Mouse (Mus musculus) limb, embryonic 13.5 days (tissue): Measurements from ENCODE around the gene Usf3. TPM values are rescaled to one million over a fixed set of nuclear protein-coding genes. Genes with fewer than 3 reads are reported as not detected.
A peak's percentile ranks its signal among the peaks of the same experiment; 100 is the strongest.

Experiments
- ATAC-seq: fragments of 200-750 bp; cut with Nextera tagmentation; 2 replicates; pipeline ENCODE4 v1.8.0; 2017; ENCODE audit warnings: low read depth, moderate number of reproducible peaks, moderate TSS enrichment; ENCODE audit not compliant: low FRiP score
- H3K27ac ChIP-seq: fragments of 300-500 bp; sonication (generic); 2 replicates; pipeline ENCODE4 v1.5.1; 2015; ENCODE audit warnings: inconsistent platforms, mild to moderate bottlenecking, moderate library complexity
- H3K27me3 ChIP-seq: fragments of 300-500 bp; sonication (generic); 2 replicates; pipeline ENCODE4 v1.6.1; 2015; ENCODE audit warnings: mild to moderate bottlenecking, inconsistent platforms
- H3K36me3 ChIP-seq: fragments of 300-500 bp; sonication (generic); 2 replicates; pipeline ENCODE4 v1.6.1; 2015; ENCODE audit warnings: inconsistent platforms, mild to moderate bottlenecking, moderate library complexity
- H3K4me1 ChIP-seq: fragments of 300-500 bp; sonication (generic); 2 replicates; pipeline ENCODE4 v1.6.1; 2015; ENCODE audit warnings: inconsistent platforms
- H3K4me2 ChIP-seq: fragments of 300-500 bp; sonication (generic); replicated peaks from 2 replicates; pipeline ENCODE4 v1.6.1; 2015; ENCODE audit warnings: inconsistent platforms, mild to moderate bottlenecking, moderate library complexity
- H3K4me3 ChIP-seq: fragments of 300-500 bp; sonication (generic); 2 replicates; pipeline ENCODE4 v1.5.1; 2015; ENCODE audit warnings: moderate library complexity, mild to moderate bottlenecking, inconsistent platforms
- H3K9ac ChIP-seq: fragments of 300-500 bp; sonication (generic); 2 replicates; pipeline ENCODE4 v1.6.1; 2015; ENCODE audit warnings: mild to moderate bottlenecking, inconsistent platforms
- H3K9me3 ChIP-seq: fragments of 300-500 bp; sonication (generic); 2 replicates; pipeline ENCODE4 v1.6.1; 2016; ENCODE audit warnings: inconsistent platforms
- WGBS: fragments of 180-500 bp; shearing (Covaris S2); methylation state at CpG from one replicate; pipeline ENCODE4 v1.1.7; 2015; 5-methylcytosine and 5-hydroxymethylcytosine counted together
- polyA plus RNA-seq: library from polyadenylated mRNA; unstranded; fragments of >200 nt; fragmentation: Nextera tagmentation; extraction: Ambion mirVana; gene quantifications from 2 replicates; pipeline ENCODE4 v1.2.1, GENCODE M21; 2015

The Usf3 gene
- polyA plus RNA-seq, 1 experiment from 2014 or later, result 3.0 TPM

- no peak overlapping the region for H3K9ac ChIP-seq
- no peak overlapping the region for H3K4me2 ChIP-seq
- no peak overlapping the region for H3K4me3 ChIP-seq
- peaks cover under 1% of the 10 kb centered on the region for H3K36me3 ChIP-seq
- no peaks in the 10 kb centered on the region for H3K27me3 ChIP-seq
- WGBS, result 95% methylated on average over 2 of the region's 2 CpGs
- H3K9me3 ChIP-seq, result no peaks in the 10 kb centered on the region
- peaks cover 17% of the 10 kb centered on the region for H3K4me1 ChIP-seq
- ATAC-seq, result no peak
- H3K27ac ChIP-seq, result no peak overlapping the region
Observed at GRCm38 (mm10) chr16:44176511-44176910, 3.5 kb downstream of the Usf3 start.

DNA sequence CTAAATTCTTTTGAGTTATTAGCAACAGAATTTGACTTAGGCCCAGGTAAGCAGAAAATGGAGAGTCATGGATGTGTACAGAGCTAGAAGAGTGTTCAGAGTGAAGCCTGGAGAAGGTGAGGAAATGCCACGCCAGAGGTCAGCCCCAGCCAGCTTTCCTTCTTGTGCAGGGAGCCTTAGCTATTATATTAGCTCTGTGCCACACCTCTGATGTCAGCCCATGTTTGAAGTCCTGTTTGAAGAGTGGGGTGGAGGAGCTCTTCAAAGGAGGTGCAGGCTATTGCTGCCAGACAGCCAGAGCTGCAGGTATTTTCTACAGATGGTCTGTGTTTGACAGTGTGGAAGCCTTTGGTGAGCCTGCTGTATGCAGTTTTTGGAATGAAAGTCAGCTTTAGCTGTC, 5.5 kb downstream of the Usf3 start:
- Histone ChIP-seq H3K4me2 (no peak overlapping the region), H3K27ac (no peak overlapping the region), H3K9ac (no peak overlapping the region), H3K36me3 (peaks cover 6% of the 10 kb centered on the region), H3K27me3 (no peaks in the 10 kb centered on the region), H3K9me3 (no peaks in the 10 kb centered on the region), H3K4me1 (peaks cover 13% of the 10 kb centered on the region), H3K4me3 (no peak overlapping the region)
- 38% methylated on average over 1 of the region's 1 CpGs for WGBS
- no peak for ATAC-seq

DNA sequence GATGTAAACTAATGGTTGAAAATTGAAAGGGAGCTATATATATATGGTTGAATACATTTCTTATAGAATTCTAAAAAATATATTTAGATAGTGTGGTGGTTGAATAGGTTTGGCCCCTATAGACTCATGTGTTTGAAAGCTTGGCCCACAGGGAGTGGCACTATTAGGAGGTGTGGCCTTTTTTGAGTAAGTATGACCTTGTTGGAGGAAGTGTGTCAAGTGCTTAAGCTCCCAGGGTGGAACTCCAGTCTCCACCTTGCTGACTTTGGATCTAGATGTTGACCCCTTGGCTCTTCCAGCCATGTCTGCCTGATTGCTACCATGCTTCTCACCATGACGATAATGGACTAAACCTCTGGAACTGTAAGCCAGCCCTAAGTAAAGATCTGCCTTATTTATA, 9.6 kb downstream of the Usf3 start:
- H3K4me2 ChIP-seq, result no peak overlapping the region
- WGBS, result 93% methylated on average over 1 of the region's 1 CpGs

DNA sequence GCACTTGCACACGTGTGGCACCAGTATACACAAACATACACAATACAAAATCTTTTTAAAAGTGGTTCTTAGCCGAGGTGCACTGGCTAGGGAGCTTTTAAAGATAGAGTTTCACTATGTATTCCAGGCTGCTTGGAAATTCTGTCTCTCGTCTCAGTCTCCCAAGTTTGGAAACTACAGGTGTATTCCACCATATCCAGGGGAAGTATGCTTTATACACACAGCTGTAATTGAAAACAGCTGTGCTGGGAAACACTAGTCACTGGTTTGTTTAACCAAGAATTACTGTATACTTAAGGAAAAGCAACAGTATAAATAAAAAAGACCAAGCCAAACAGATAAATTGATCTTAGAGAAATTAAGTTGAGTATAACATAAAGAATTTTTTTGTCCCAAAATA, 11.7 kb downstream of the Usf3 start:
- ATAC-seq, result peak; percentile 64; the same call in 1 of the 2 replicates
- Histone ChIP-seq H3K9me3 (peaks cover 5% of the 10 kb centered on the region; the same call in 1 of the 2 replicates), H3K36me3 (peaks cover 11% of the 10 kb centered on the region), H3K27me3 (no peaks in the 10 kb centered on the region), H3K4me1 (peaks cover 9% of the 10 kb centered on the region), H3K4me2 (no peak overlapping the region), H3K27ac (no peak overlapping the region; the same call in 1 of the 2 replicates), H3K4me3 (no peak overlapping the region), H3K9ac (no peak overlapping the region)
- WGBS, result 30% methylated on average over 3 of the region's 3 CpGs

More for the DNA sequence above, 9.6 kb downstream of the Usf3 start:
- ATAC-seq, result no peak
- H3K27ac ChIP-seq, result no peak overlapping the region
- H3K4me3 ChIP-seq, result no peak overlapping the region
- H3K4me1 ChIP-seq, result peaks cover 9% of the 10 kb centered on the region
- H3K36me3 ChIP-seq, result peaks cover 6% of the 10 kb centered on the region
- H3K9me3 ChIP-seq, result no peaks in the 10 kb centered on the region
- H3K9ac ChIP-seq, result no peak overlapping the region
- no peaks in the 10 kb centered on the region for H3K27me3 ChIP-seq

DNA sequence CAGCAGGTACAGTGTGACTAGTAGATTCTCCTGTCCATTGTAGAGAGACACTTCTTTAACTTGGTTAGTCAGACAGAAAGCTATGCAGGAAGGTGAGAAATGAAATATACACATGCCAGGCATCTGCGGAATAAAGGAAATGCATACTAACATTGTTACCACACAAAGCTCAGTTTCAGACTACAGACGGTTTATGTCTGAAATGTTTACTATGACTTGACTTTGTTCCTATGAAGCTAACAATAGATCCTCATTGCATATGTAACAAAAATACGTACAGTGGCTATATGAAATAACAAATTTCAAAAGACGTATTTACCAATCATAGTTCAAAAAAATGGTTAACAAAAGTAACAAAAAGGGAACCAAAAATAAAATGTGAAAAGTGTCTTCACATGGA, 14.1 kb downstream of the Usf3 start:
- ATAC-seq, result no peak
- Histone ChIP-seq H3K4me2 (no peak overlapping the region), H3K9ac (no peak overlapping the region), H3K27ac (no peak overlapping the region), H3K9me3 (peaks cover 5% of the 10 kb centered on the region; the same call in 1 of the 2 replicates), H3K27me3 (no peaks in the 10 kb centered on the region), H3K36me3 (peaks cover 8% of the 10 kb centered on the region), H3K4me3 (no peak overlapping the region), H3K4me1 (peaks cover 9% of the 10 kb centered on the region)
- 93% methylated on average over 4 of the region's 4 CpGs for WGBS

DNA sequence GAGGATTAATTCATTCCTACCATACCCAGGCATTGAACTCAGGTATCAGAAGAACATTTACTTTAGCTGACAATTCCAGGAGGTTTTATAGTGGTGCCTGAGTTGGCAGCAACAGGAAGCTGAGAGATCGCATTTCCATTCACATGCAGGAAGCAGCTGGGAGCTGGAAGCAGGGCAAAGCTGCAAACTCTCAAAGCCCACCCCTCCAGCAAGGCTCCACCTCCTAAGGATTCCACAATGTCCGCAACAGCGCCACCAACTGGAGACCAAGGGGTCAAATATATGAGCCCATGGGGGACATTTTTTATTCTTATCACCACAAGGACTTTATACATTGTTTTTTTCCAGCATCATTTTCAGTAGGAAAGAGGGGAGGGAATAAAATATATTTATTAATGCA, 15.7 kb downstream of the Usf3 start:
- ATAC-seq, result no peak
- 83% methylated on average over 3 of the region's 3 CpGs for WGBS
- Histone ChIP-seq H3K4me1 (peaks cover 9% of the 10 kb centered on the region), H3K4me2 (no peak overlapping the region), H3K36me3 (peaks cover 8% of the 10 kb centered on the region), H3K4me3 (no peak overlapping the region), H3K9ac (no peak overlapping the region), H3K9me3 (peaks cover 5% of the 10 kb centered on the region; the same call in 1 of the 2 replicates), H3K27ac (no peak overlapping the region), H3K27me3 (no peaks in the 10 kb centered on the region)

DNA sequence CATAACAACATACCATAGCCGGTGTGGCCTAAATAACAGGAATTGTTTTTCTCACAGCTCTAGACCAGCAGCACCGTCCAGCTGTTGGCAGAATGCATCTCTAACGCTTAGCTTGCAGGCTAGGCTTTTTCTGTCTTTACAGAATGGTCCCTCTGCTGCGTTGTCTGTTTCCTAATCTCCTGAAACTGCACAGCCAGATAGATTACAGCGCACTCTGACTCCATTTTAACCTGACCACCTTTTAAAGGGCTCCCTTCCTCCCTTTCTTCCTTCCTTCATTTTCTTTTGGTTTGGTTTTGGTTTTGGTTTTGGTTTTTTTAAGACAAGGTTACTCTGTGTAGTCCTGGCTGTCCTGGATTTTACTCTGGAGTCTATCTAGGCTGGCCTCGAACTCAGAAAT, 17.0 kb downstream of the Usf3 start:
- H3K27ac ChIP-seq, result no peak overlapping the region

GRCm38 (mm10) chr16:44190968-44191367, 17.9 kb downstream of the Usf3 start:
- peaks cover 5% of the 10 kb centered on the region; the same call in 1 of the 2 replicates for H3K9me3 ChIP-seq
- no peak for ATAC-seq
- H3K4me1 ChIP-seq, result no peaks in the 10 kb centered on the region
- H3K4me3 ChIP-seq, result no peak overlapping the region
- H3K36me3 ChIP-seq, result peaks cover 8% of the 10 kb centered on the region
- H3K4me2 ChIP-seq, result no peak overlapping the region
- no peak overlapping the region for H3K27ac ChIP-seq
- 96% methylated on average over 2 of the region's 2 CpGs for WGBS
- H3K27me3 ChIP-seq, result no peaks in the 10 kb centered on the region
- H3K9ac ChIP-seq, result no peak overlapping the region

More for the DNA sequence above, 17.0 kb downstream of the Usf3 start:
- Histone ChIP-seq H3K4me1 (no peaks in the 10 kb centered on the region), H3K36me3 (peaks cover 8% of the 10 kb centered on the region), H3K9ac (no peak overlapping the region), H3K4me2 (no peak overlapping the region), H3K27me3 (no peaks in the 10 kb centered on the region), H3K9me3 (peaks cover 5% of the 10 kb centered on the region; the same call in 1 of the 2 replicates), H3K4me3 (no peak overlapping the region)
- WGBS, result 91% methylated on average over 6 of the region's 6 CpGs
- no peak for ATAC-seq

GRCm38 (mm10) chr16:44199066-44199703, 26.1 kb downstream of the Usf3 start:
- WGBS, result 89% methylated on average over 14 of the region's 14 CpGs
- no peaks in the 10 kb centered on the region for H3K4me1 ChIP-seq
- H3K9me3 ChIP-seq, result no peaks in the 10 kb centered on the region
- no peak overlapping the region for H3K27ac ChIP-seq
- H3K36me3 ChIP-seq, result peaks cover 45% of the 10 kb centered on the region
- H3K4me2 ChIP-seq, result no peak overlapping the region
- H3K27me3 ChIP-seq, result no peaks in the 10 kb centered on the region
- H3K9ac ChIP-seq, result no peak overlapping the region
- no peak for ATAC-seq
- H3K4me3 ChIP-seq, result no peak overlapping the region

GRCm38 (mm10) chr16:44200146-44200545, 27.1 kb downstream of the Usf3 start:
- no peak overlapping the region for H3K4me3 ChIP-seq
- H3K4me2 ChIP-seq, result no peak overlapping the region
- 94% methylated on average over 4 of the region's 4 CpGs for WGBS
- no peak overlapping the region for H3K9ac ChIP-seq
- no peak for ATAC-seq
- no peaks in the 10 kb centered on the region for H3K9me3 ChIP-seq
- no peak overlapping the region for H3K27ac ChIP-seq
- no peaks in the 10 kb centered on the region for H3K27me3 ChIP-seq
- no peaks in the 10 kb centered on the region for H3K4me1 ChIP-seq
- H3K36me3 ChIP-seq, result peaks cover 45% of the 10 kb centered on the region

DNA sequence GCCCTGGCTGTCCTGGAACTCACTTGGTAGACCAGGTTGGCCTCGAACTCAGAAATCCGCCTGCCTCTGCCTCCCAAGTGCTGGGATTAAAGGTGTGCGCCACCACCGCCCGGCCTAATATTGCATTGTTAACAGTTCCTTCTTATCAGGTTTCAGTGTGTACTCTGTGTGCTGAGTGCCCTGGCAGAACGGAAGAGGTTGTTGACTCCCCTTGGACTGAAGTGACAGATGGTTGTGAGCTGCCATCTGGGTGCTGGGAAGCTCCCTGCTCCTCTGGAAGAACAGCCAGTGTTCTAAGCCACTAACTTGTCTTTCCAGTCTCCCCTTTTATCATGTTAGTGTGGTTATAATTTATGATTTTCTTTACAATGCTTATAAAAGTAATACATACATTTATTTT, 31.3 kb downstream of the Usf3 start:
- no peaks in the 10 kb centered on the region for H3K27me3 ChIP-seq
- no peak overlapping the region for H3K9ac ChIP-seq
- H3K4me2 ChIP-seq, result no peak overlapping the region
- no peak for ATAC-seq
- no peaks in the 10 kb centered on the region for H3K9me3 ChIP-seq
- 93% methylated on average over 6 of the region's 6 CpGs for WGBS
- no peaks in the 10 kb centered on the region for H3K4me1 ChIP-seq
- no peak overlapping the region for H3K4me3 ChIP-seq
- H3K36me3 ChIP-seq, result peaks cover 73% of the 10 kb centered on the region
- no peak overlapping the region for H3K27ac ChIP-seq

GRCm38 (mm10) chr16:44205973-44206372, 32.9 kb downstream of the Usf3 start:
- Histone ChIP-seq H3K4me2 (no peak overlapping the region), H3K27me3 (no peaks in the 10 kb centered on the region), H3K4me3 (no peak overlapping the region), H3K9me3 (no peaks in the 10 kb centered on the region), H3K36me3 (peaks cover 68% of the 10 kb centered on the region), H3K9ac (no peak overlapping the region), H3K27ac (no peak overlapping the region), H3K4me1 (no peaks in the 10 kb centered on the region)
- ATAC-seq, result no peak
- WGBS, result 76% methylated on average over 8 of the region's 8 CpGs
